Mouse (Mus musculus): ENCODE measurements around the gene Fcgbp.

GRCm38 (mm10) chr7:28159893-28160292 lies 88.9 kb downstream of the Fcgbp start:
- TF ChIP-seq ZNF384 (IDR thresholded peaks at IDR 0.05; ENCODE audit: low read depth, low read length) (no peak), ZC3H11A (IDR thresholded peaks at IDR 0.05; ENCODE audit: borderline replicate concordance, low read depth, low read length) (no peak), HCFC1 (IDR thresholded peaks at IDR 0.05; ENCODE audit: borderline replicate concordance, insufficient read depth, low read length) (no peak), MAFK (IDR thresholded peaks at IDR 0.05; ENCODE audit: insufficient read depth, low read depth, low read length) (peak; percentile 81)

Data from ES-E14 (cell line).